Comparison of ENCODE assay signal across 7 mouse cellular contexts in genomic region chr8:126566446-126567062, GRCm38 (mm10). TPM values are rescaled to one million over a fixed set of nuclear protein-coding genes. Genes with fewer than 3 reads are reported as not detected.
DNase-seq lines count a peak whose midpoint lies in the region; ATAC-seq and TF ChIP-seq lines count a peak whose summit lies in the region.

No protein-coding gene starts in this region.

- H3K36me3 ChIP-seq in hindbrain, embryonic 11.5 days (ENCODE audit: control insufficient read depth, insufficient read depth, low read length), result no peaks in the 10 kb centered on the region
- H3K36me3 ChIP-seq in midbrain, embryonic 16.5 days (ENCODE audit: control insufficient read depth, insufficient read depth, low read length), result no peaks in the 10 kb centered on the region

- no peaks in the 10 kb centered on the region for H3K27me3 ChIP-seq in hindbrain, embryonic 11.5 days (ENCODE audit: control insufficient read depth, insufficient read depth, low read length)
- no peaks in the 10 kb centered on the region for H3K27me3 ChIP-seq in midbrain, embryonic 16.5 days (ENCODE audit: control insufficient read depth, insufficient read depth, low read depth, low read length)

- H3K4me1 ChIP-seq in bone marrow macrophage, adult 2 months (ENCODE audit: control insufficient read depth, insufficient read depth, low read length), result peaks cover 82% of the 10 kb centered on the region
- peaks cover 13% of the 10 kb centered on the region for H3K4me1 ChIP-seq in hindbrain, embryonic 11.5 days (replicated peaks; ENCODE audit: control insufficient read depth, insufficient read depth, low read length)
- peaks cover 29% of the 10 kb centered on the region for H3K4me1 ChIP-seq in midbrain, embryonic 16.5 days (ENCODE audit: control insufficient read depth, insufficient read depth, low read length)

- intact Hi-C loops in left cerebral cortex, postnatal 14 days (cut with DNase I), result no loop called here

- peak; percentile 98 for DNase-seq in Muller cell, postnatal 12 days (ENCODE audit: inconsistent ontology term)
- peak; percentile 41 to 59 for DNase-seq in frontal cortex, adult 2 months (ENCODE audit: extremely low spot score in 1 of 2, low spot score in 1 of 2)
- DNase-seq in hindbrain, embryonic 11.5 days (ENCODE audit: low spot score), result peak; percentile 57
- DNase-seq in left cerebral cortex, postnatal 14 days (ENCODE audit: low spot score in 2 of 2), result peak; percentile 55 to 66
- DNase-seq in thymus, adult 18-20 months, result no peak

- peak; percentile 25; the same call in 1 of the 2 replicates for ATAC-seq in hindbrain, embryonic 11.5 days (ENCODE audit: low FRiP score)
- ATAC-seq in midbrain, embryonic 16.5 days, result peak; percentile 70

- H3K4me2 ChIP-seq in hindbrain, embryonic 11.5 days (replicated peaks; ENCODE audit: low read depth, low read length), result peak overlapping the region; percentile 6; the same call in 1 of the 2 replicates
- H3K4me2 ChIP-seq in midbrain, embryonic 16.5 days (ENCODE audit: low read length), result peak overlapping the region; percentile 10

- TF ChIP-seq CTCF in bone marrow macrophage, adult 2 months (IDR thresholded peaks at IDR 0.05; ENCODE audit: low read depth, low read length), result no peak

- no peak for TF ChIP-seq POLR2A in bone marrow macrophage, adult 2 months (IDR thresholded peaks at IDR 0.05; ENCODE audit: borderline replicate concordance, low read depth, low read length)

- no peak overlapping the region for H3K4me3 ChIP-seq in bone marrow macrophage, adult 2 months (ENCODE audit: insufficient read depth, low read length)
- H3K4me3 ChIP-seq in hindbrain, embryonic 11.5 days (ENCODE audit: low read depth, low read length), result no peak overlapping the region
- no peak overlapping the region for H3K4me3 ChIP-seq in midbrain, embryonic 16.5 days (ENCODE audit: low read depth, low read length)

- 11% methylated on average over 14 of the region's 14 CpGs for WGBS in hindbrain, embryonic 11.5 days
- WGBS in midbrain, embryonic 16.5 days, result 6% methylated on average over 14 of the region's 14 CpGs

- H3K9me3 ChIP-seq in hindbrain, embryonic 11.5 days (ENCODE audit: control insufficient read depth, low read length), result no peaks in the 10 kb centered on the region
- no peaks in the 10 kb centered on the region for H3K9me3 ChIP-seq in midbrain, embryonic 16.5 days (replicated peaks; ENCODE audit: control insufficient read depth, low read length, poor library complexity, severe bottlenecking)

- peak overlapping the region; percentile 94 for H3K27ac ChIP-seq in bone marrow macrophage, adult 2 months (ENCODE audit: insufficient read depth, low read depth, low read length)
- H3K27ac ChIP-seq in hindbrain, embryonic 11.5 days (ENCODE audit: low read depth, low read length), result peak overlapping the region; percentile 56
- H3K27ac ChIP-seq in midbrain, embryonic 16.5 days (ENCODE audit: low read length), result peak overlapping the region; percentile 74

- H3K9ac ChIP-seq in hindbrain, embryonic 11.5 days (ENCODE audit: low read depth, low read length), result no peak overlapping the region
- H3K9ac ChIP-seq in midbrain, embryonic 16.5 days (ENCODE audit: low read depth, low read length), result peak overlapping the region; percentile 48; the same call in 1 of the 2 replicates

RNA-seq across cellular contexts. Expression of gene Irf2bp2, which starts 27.2 kb away (rescaled TPM):
- 163 and 167 TPM in 2 replicates for polyA plus RNA-seq in bone marrow macrophage, adult 2 months (2012; ENCODE audit: insufficient read depth, insufficient read length, missing spikeins)
- polyA plus RNA-seq in frontal cortex, adult 2 months (2012; rRNA removed), result 36.5 and 40.8 TPM in 2 replicates
- polyA plus RNA-seq in hindbrain, embryonic 11.5 days (2014; fragmentation: Nextera tagmentation; extraction: Ambion mirVana), result 4.8 and 5.5 TPM in 2 replicates
- 10 to 100 TPM; 56.9 to 62.5 TPM for total RNA-seq in left cerebral cortex, postnatal 14 days (2021)
- 9.6 and 9.9 TPM in 2 replicates for polyA plus RNA-seq in midbrain, embryonic 16.5 days (2015; fragmentation: Nextera tagmentation; extraction: Ambion mirVana)

Comparison
In these comparisons a context has a peak if more than half of its experiments do, and no peak if none do; other contexts are left out.
1. DNase-seq: peak in Muller cell, postnatal 12 days (single experiment), frontal cortex, adult 2 months (2 of 2), hindbrain, embryonic 11.5 days (single experiment) and left cerebral cortex, postnatal 14 days (2 of 2); none in thymus, adult 18-20 months (0 of 2).
2. Peak in every context shown above with its lines, with median percentiles within 50 percentile points of each other: H3K27ac ChIP-seq.